Mouse (Mus musculus): ENCODE measurements around the gene Ddx52. TPM values are rescaled to one million over a fixed set of nuclear protein-coding genes. Genes with fewer than 3 reads are reported as not detected.

Ddx52 gene
- polyA plus RNA-seq, 1 experiment from 2014 or later: 38.1 TPM

- 2% methylated on average over 74 of the region's 76 CpGs for WGBS
These were observed 22.4 kb downstream of the Ddx52 start, which contains the start of gene Synrg for GRCm38 (mm10) chr11:83963991-83964921. Gene Synrg (plus strand): TSS chr11:83964428.

GRCm38 (mm10) chr11:83967436-83968204 lies 25.8 kb downstream of the Ddx52 start:
- Histone ChIP-seq H3K9me3 (ENCODE audit: control insufficient read depth, low read length) (no peaks in the 10 kb centered on the region), H3K27me3 (replicated peaks; ENCODE audit: control insufficient read depth, insufficient read depth, low read length) (no peaks in the 10 kb centered on the region), H3K4me3 (ENCODE audit: low read depth, low read length) (no peak overlapping the region), H3K9ac (ENCODE audit: low read depth, low read length) (no peak overlapping the region), H3K4me2 (peak overlapping the region; percentile 12; the same call in 1 of the 2 replicates), H3K4me1 (replicated peaks; ENCODE audit: control insufficient read depth, insufficient read depth, low read length) (peaks cover 20% of the 10 kb centered on the region), H3K27ac (ENCODE audit: low read depth, low read length) (no peak overlapping the region), H3K36me3 (ENCODE audit: control insufficient read depth, insufficient read depth, low read length) (no peaks in the 10 kb centered on the region)
- DNase-seq (ENCODE audit: low spot score): no peak
- WGBS: 43% methylated on average over 8 of the region's 8 CpGs
- ATAC-seq (replicated peaks; ENCODE audit: low FRiP score): peak; percentile 71

More at GRCm38 (mm10) chr11:83963991-83964921, 22.4 kb downstream of the Ddx52 start, which contains the start of gene Synrg:
- H3K9me3 ChIP-seq (ENCODE audit: control insufficient read depth, low read length): no peaks in the 10 kb centered on the region
- H3K4me3 ChIP-seq (ENCODE audit: low read depth, low read length): peak within 1 kb of the TSS; percentile 82
- peak within 1 kb of the TSS; percentile 47; the same call in 1 of the 2 replicates for H3K27ac ChIP-seq (ENCODE audit: low read depth, low read length)
- peak within 1 kb of the TSS; percentile 88 for H3K4me2 ChIP-seq
- ATAC-seq (replicated peaks; ENCODE audit: low FRiP score) (peak; percentile 92), DNase-seq (ENCODE audit: low spot score) (peak; percentile 90)
- H3K27me3 ChIP-seq (replicated peaks; ENCODE audit: control insufficient read depth, insufficient read depth, low read length): no peaks in the 10 kb centered on the region
- H3K9ac ChIP-seq (ENCODE audit: low read depth, low read length): peak within 1 kb of the TSS; percentile 84
- H3K4me1 ChIP-seq (replicated peaks; ENCODE audit: control insufficient read depth, insufficient read depth, low read length): peaks cover 20% of the 10 kb centered on the region
- H3K36me3 ChIP-seq (ENCODE audit: control insufficient read depth, insufficient read depth, low read length): peaks cover 19% of the 10 kb centered on the region

GRCm38 (mm10) chr11:83968205-83968575 lies 26.3 kb downstream of the Ddx52 start:
- WGBS: 63% methylated on average over 6 of the region's 6 CpGs
- no peak overlapping the region for H3K4me3 ChIP-seq (ENCODE audit: low read depth, low read length)
- no peak overlapping the region for H3K9ac ChIP-seq (ENCODE audit: low read depth, low read length)
- H3K4me1 ChIP-seq (replicated peaks; ENCODE audit: control insufficient read depth, insufficient read depth, low read length): peaks cover 20% of the 10 kb centered on the region
- DNase-seq (ENCODE audit: low spot score): no peak
- no peaks in the 10 kb centered on the region for H3K36me3 ChIP-seq (ENCODE audit: control insufficient read depth, insufficient read depth, low read length)
- no peaks in the 10 kb centered on the region for H3K9me3 ChIP-seq (ENCODE audit: control insufficient read depth, low read length)
- H3K27ac ChIP-seq (ENCODE audit: low read depth, low read length): no peak overlapping the region
- no peak overlapping the region for H3K4me2 ChIP-seq
- no peak for ATAC-seq (replicated peaks; ENCODE audit: low FRiP score)
- H3K27me3 ChIP-seq (replicated peaks; ENCODE audit: control insufficient read depth, insufficient read depth, low read length): no peaks in the 10 kb centered on the region

- no peaks in the 10 kb centered on the region for H3K9me3 ChIP-seq (ENCODE audit: control insufficient read depth, low read length)
- no peak overlapping the region for H3K4me2 ChIP-seq
- H3K27me3 ChIP-seq (replicated peaks; ENCODE audit: control insufficient read depth, insufficient read depth, low read length): no peaks in the 10 kb centered on the region
- DNase-seq (ENCODE audit: low spot score): no peak
- H3K4me3 ChIP-seq (ENCODE audit: low read depth, low read length): no peak overlapping the region
- no peak for ATAC-seq (replicated peaks; ENCODE audit: low FRiP score)
- no peak overlapping the region for H3K27ac ChIP-seq (ENCODE audit: low read depth, low read length)
- 88% methylated on average over 3 of the region's 3 CpGs for WGBS
- no peak overlapping the region for H3K9ac ChIP-seq (ENCODE audit: low read depth, low read length)
- no peaks in the 10 kb centered on the region for H3K36me3 ChIP-seq (ENCODE audit: control insufficient read depth, insufficient read depth, low read length)
- peaks cover 16% of the 10 kb centered on the region for H3K4me1 ChIP-seq (replicated peaks; ENCODE audit: control insufficient read depth, insufficient read depth, low read length)
These were observed 27.2 kb downstream of the Ddx52 start for GRCm38 (mm10) chr11:83969040-83969439.

DNA sequence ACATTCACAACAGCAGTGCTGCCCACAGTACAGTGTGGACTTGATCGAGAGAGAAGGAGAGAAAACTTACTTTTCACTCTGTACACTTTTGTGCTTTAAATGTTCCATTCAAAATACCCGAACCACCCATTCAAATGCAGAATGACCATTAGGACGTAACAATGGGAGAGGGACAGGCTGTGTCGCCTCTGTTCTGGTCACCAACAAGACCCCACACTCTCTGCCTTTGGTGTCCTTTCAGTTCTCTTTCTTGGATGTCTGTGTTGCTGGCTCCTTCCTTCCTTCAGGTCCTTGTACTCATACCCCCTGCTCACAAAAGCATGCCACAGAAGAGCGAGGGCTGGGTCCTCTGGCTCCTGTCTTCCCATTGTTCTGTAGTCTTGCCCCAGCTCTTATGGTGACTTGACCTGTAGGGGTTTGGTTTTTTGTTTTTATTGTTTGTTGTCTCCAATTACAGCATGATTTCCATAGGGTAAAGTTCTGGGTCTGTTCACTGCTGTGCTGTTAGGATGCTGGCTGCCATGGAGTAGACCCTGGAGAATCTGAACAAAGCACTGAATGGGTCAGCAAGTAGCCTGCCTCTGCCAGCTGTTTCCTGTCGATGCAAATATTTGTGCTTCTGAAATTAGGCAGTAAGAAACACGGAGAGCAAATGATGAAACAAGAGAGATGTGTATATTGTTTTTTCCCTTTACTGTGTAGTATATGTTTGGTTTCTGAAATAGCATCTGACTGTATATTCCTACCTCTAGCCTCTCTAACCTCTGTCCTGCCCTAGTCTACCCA lies 32.9 kb downstream of the Ddx52 start:
- no peak for ATAC-seq (replicated peaks; ENCODE audit: low FRiP score)
- WGBS: 86% methylated on average over 7 of the region's 7 CpGs
- peaks cover 4% of the 10 kb centered on the region for H3K36me3 ChIP-seq (ENCODE audit: control insufficient read depth, insufficient read depth, low read length)
- no peak overlapping the region for H3K4me3 ChIP-seq (ENCODE audit: low read depth, low read length)
- no peak overlapping the region for H3K27ac ChIP-seq (ENCODE audit: low read depth, low read length)
- H3K9me3 ChIP-seq (ENCODE audit: control insufficient read depth, low read length): no peaks in the 10 kb centered on the region
- H3K9ac ChIP-seq (ENCODE audit: low read depth, low read length): no peak overlapping the region
- no peaks in the 10 kb centered on the region for H3K27me3 ChIP-seq (replicated peaks; ENCODE audit: control insufficient read depth, insufficient read depth, low read length)
- peaks cover 14% of the 10 kb centered on the region for H3K4me1 ChIP-seq (replicated peaks; ENCODE audit: control insufficient read depth, insufficient read depth, low read length)
- H3K4me2 ChIP-seq: no peak overlapping the region
- DNase-seq (ENCODE audit: low spot score): no peak

GRCm38 (mm10) chr11:83975488-83975887 lies 33.6 kb downstream of the Ddx52 start:
- DNase-seq (ENCODE audit: low spot score) (no peak), ATAC-seq (replicated peaks; ENCODE audit: low FRiP score) (peak; percentile 54; the same call in 1 of the 2 replicates)
- Histone ChIP-seq H3K4me1 (replicated peaks; ENCODE audit: control insufficient read depth, insufficient read depth, low read length) (peaks cover 14% of the 10 kb centered on the region), H3K27me3 (replicated peaks; ENCODE audit: control insufficient read depth, insufficient read depth, low read length) (no peaks in the 10 kb centered on the region), H3K4me2 (no peak overlapping the region), H3K9ac (ENCODE audit: low read depth, low read length) (no peak overlapping the region), H3K27ac (ENCODE audit: low read depth, low read length) (no peak overlapping the region), H3K36me3 (ENCODE audit: control insufficient read depth, insufficient read depth, low read length) (peaks cover 4% of the 10 kb centered on the region), H3K9me3 (ENCODE audit: control insufficient read depth, low read length) (no peaks in the 10 kb centered on the region), H3K4me3 (ENCODE audit: low read depth, low read length) (no peak overlapping the region)
- 62% methylated on average over 1 of the region's 1 CpGs for WGBS

GRCm38 (mm10) chr11:83976236-83976977 lies 34.5 kb downstream of the Ddx52 start:
- Histone ChIP-seq H3K27ac (ENCODE audit: low read depth, low read length) (no peak overlapping the region), H3K4me3 (ENCODE audit: low read depth, low read length) (no peak overlapping the region), H3K4me1 (replicated peaks; ENCODE audit: control insufficient read depth, insufficient read depth, low read length) (peaks cover 14% of the 10 kb centered on the region), H3K9me3 (ENCODE audit: control insufficient read depth, low read length) (no peaks in the 10 kb centered on the region), H3K36me3 (ENCODE audit: control insufficient read depth, insufficient read depth, low read length) (peaks cover 4% of the 10 kb centered on the region), H3K27me3 (replicated peaks; ENCODE audit: control insufficient read depth, insufficient read depth, low read length) (no peaks in the 10 kb centered on the region), H3K9ac (ENCODE audit: low read depth, low read length) (no peak overlapping the region), H3K4me2 (no peak overlapping the region)
- 88% methylated on average over 13 of the region's 13 CpGs for WGBS
- DNase-seq (ENCODE audit: low spot score): no peak
- no peak for ATAC-seq (replicated peaks; ENCODE audit: low FRiP score)

All from liver, embryonic 11.5 days (tissue).